Mouse (Mus musculus): ENCODE measurements at regions not wholly inside any gene's neighbourhood (a gene's known extent, or its start where the extent isn't known, plus 50 kb on each side); places are given as distances from the start of the nearest gene placed in this dataset.

GRCm38 (mm10) chr5:148774446-148774845 is 154.7 kb downstream of the Katnal1 start:
- WGBS = 66% methylated on average over 3 of the region's 3 CpGs

GRCm38 (mm10) chr5:148769452-148769851 is 159.7 kb downstream of the Katnal1 start:
- H3K4me2 ChIP-seq = no peak overlapping the region
- no peak for ATAC-seq (ENCODE audit: low FRiP score, low read depth)
- no peaks in the 10 kb centered on the region for H3K27me3 ChIP-seq
- H3K27ac ChIP-seq (replicated peaks) = no peak overlapping the region
- 82% methylated on average over 4 of the region's 4 CpGs for WGBS
- no peaks in the 10 kb centered on the region; the same call in 1 of the 2 replicates for H3K4me1 ChIP-seq (replicated peaks)
- no peaks in the 10 kb centered on the region for H3K9me3 ChIP-seq
- no peaks in the 10 kb centered on the region for H3K36me3 ChIP-seq
- H3K4me3 ChIP-seq = no peak overlapping the region
- H3K9ac ChIP-seq = no peak overlapping the region

More at GRCm38 (mm10) chr5:148774446-148774845, 154.7 kb downstream of the Katnal1 start:
- no peaks in the 10 kb centered on the region for H3K27me3 ChIP-seq
- H3K27ac ChIP-seq (replicated peaks) = no peak overlapping the region
- H3K4me2 ChIP-seq = no peak overlapping the region
- no peaks in the 10 kb centered on the region; the same call in 1 of the 2 replicates for H3K4me1 ChIP-seq (replicated peaks)
- no peak overlapping the region for H3K9ac ChIP-seq
- no peaks in the 10 kb centered on the region for H3K36me3 ChIP-seq
- H3K4me3 ChIP-seq = no peak overlapping the region
- ATAC-seq (ENCODE audit: low FRiP score, low read depth) = no peak
- no peaks in the 10 kb centered on the region for H3K9me3 ChIP-seq

GRCm38 (mm10) chr5:148768346-148768745 is 160.8 kb downstream of the Katnal1 start:
- H3K36me3 ChIP-seq = no peaks in the 10 kb centered on the region
- no peak overlapping the region for H3K4me3 ChIP-seq
- no peaks in the 10 kb centered on the region; the same call in 1 of the 2 replicates for H3K4me1 ChIP-seq (replicated peaks)
- no peak overlapping the region for H3K9ac ChIP-seq
- H3K4me2 ChIP-seq = no peak overlapping the region
- 74% methylated on average over 7 of the region's 7 CpGs for WGBS
- no peak for ATAC-seq (ENCODE audit: low FRiP score, low read depth)
- H3K27ac ChIP-seq (replicated peaks) = no peak overlapping the region
- H3K27me3 ChIP-seq = no peaks in the 10 kb centered on the region
- no peaks in the 10 kb centered on the region for H3K9me3 ChIP-seq

GRCm38 (mm10) chr5:148765993-148766392 is 163.1 kb downstream of the Katnal1 start:
- Histone ChIP-seq H3K27ac (replicated peaks) (no peak overlapping the region), H3K27me3 (no peaks in the 10 kb centered on the region), H3K4me3 (no peak overlapping the region), H3K4me2 (no peak overlapping the region), H3K9ac (no peak overlapping the region), H3K9me3 (no peaks in the 10 kb centered on the region), H3K4me1 (replicated peaks) (no peaks in the 10 kb centered on the region; the same call in 1 of the 2 replicates), H3K36me3 (no peaks in the 10 kb centered on the region)
- no peak for ATAC-seq (ENCODE audit: low FRiP score, low read depth)
- whole genome bisulfite sequencing = 93% methylated on average over 7 of the region's 7 CpGs

- no peak for ATAC-seq (ENCODE audit: low FRiP score, low read depth)
- 39% methylated on average over 9 of the region's 9 CpGs for WGBS
- Histone ChIP-seq H3K4me2 (no peak overlapping the region), H3K27ac (replicated peaks) (no peak overlapping the region), H3K4me3 (no peak overlapping the region), H3K9me3 (no peaks in the 10 kb centered on the region), H3K36me3 (no peaks in the 10 kb centered on the region), H3K27me3 (no peaks in the 10 kb centered on the region), H3K4me1 (replicated peaks) (peaks cover 6% of the 10 kb centered on the region; the same call in 1 of the 2 replicates), H3K9ac (no peak overlapping the region)
Observed at GRCm38 (mm10) chr5:148760108-148760507, 169.0 kb downstream of the Katnal1 start.

- no peak overlapping the region for H3K27ac ChIP-seq (replicated peaks)
- no peaks in the 10 kb centered on the region for H3K9me3 ChIP-seq
- no peaks in the 10 kb centered on the region for H3K27me3 ChIP-seq
- no peak overlapping the region for H3K4me3 ChIP-seq
- H3K36me3 ChIP-seq = no peaks in the 10 kb centered on the region
- no peak overlapping the region for H3K9ac ChIP-seq
- H3K4me1 ChIP-seq (replicated peaks) = peaks cover 6% of the 10 kb centered on the region; the same call in 1 of the 2 replicates
- no peak overlapping the region for H3K4me2 ChIP-seq
- 88% methylated on average over 7 of the region's 7 CpGs for WGBS
- no peak for ATAC-seq (ENCODE audit: low FRiP score, low read depth)
Observed at GRCm38 (mm10) chr5:148758786-148759185, 170.3 kb downstream of the Katnal1 start.

- Histone ChIP-seq H3K4me2 (no peak overlapping the region), H3K9ac (no peak overlapping the region), H3K27ac (replicated peaks) (no peak overlapping the region), H3K27me3 (no peaks in the 10 kb centered on the region), H3K9me3 (no peaks in the 10 kb centered on the region), H3K4me1 (replicated peaks) (peaks cover 6% of the 10 kb centered on the region; the same call in 1 of the 2 replicates), H3K4me3 (no peak overlapping the region), H3K36me3 (no peaks in the 10 kb centered on the region)
- 78% methylated on average over 5 of the region's 5 CpGs for WGBS
- ATAC-seq (ENCODE audit: low FRiP score, low read depth) = no peak
Observed at GRCm38 (mm10) chr5:148757715-148758114, 171.4 kb downstream of the Katnal1 start.

- H3K27ac ChIP-seq (replicated peaks) = no peak overlapping the region
- H3K4me3 ChIP-seq = no peak overlapping the region
- no peak overlapping the region for H3K4me2 ChIP-seq
- peaks cover 6% of the 10 kb centered on the region; the same call in 1 of the 2 replicates for H3K4me1 ChIP-seq (replicated peaks)
- no peaks in the 10 kb centered on the region for H3K27me3 ChIP-seq
- no peaks in the 10 kb centered on the region for H3K36me3 ChIP-seq
- ATAC-seq (ENCODE audit: low FRiP score, low read depth) = no peak
- no peak overlapping the region for H3K9ac ChIP-seq
- 60% methylated on average over 8 of the region's 8 CpGs for WGBS
- H3K9me3 ChIP-seq = no peaks in the 10 kb centered on the region
Observed at GRCm38 (mm10) chr5:148757236-148757635, 171.9 kb downstream of the Katnal1 start.

GRCm38 (mm10) chr5:148756246-148756930 is 172.7 kb downstream of the Katnal1 start:
- WGBS = 86% methylated on average over 16 of the region's 16 CpGs
- no peak overlapping the region for H3K4me3 ChIP-seq
- H3K4me1 ChIP-seq (replicated peaks) = peaks cover 6% of the 10 kb centered on the region; the same call in 1 of the 2 replicates
- no peaks in the 10 kb centered on the region for H3K27me3 ChIP-seq
- H3K4me2 ChIP-seq = no peak overlapping the region
- no peak for ATAC-seq (ENCODE audit: low FRiP score, low read depth)
- no peak overlapping the region for H3K9ac ChIP-seq
- H3K36me3 ChIP-seq = no peaks in the 10 kb centered on the region
- no peak overlapping the region for H3K27ac ChIP-seq (replicated peaks)
- H3K9me3 ChIP-seq = no peaks in the 10 kb centered on the region

- Histone ChIP-seq H3K4me1 (replicated peaks) (peaks cover 6% of the 10 kb centered on the region; the same call in 1 of the 2 replicates), H3K4me2 (no peak overlapping the region), H3K27me3 (no peaks in the 10 kb centered on the region), H3K9ac (no peak overlapping the region), H3K27ac (replicated peaks) (no peak overlapping the region), H3K9me3 (no peaks in the 10 kb centered on the region), H3K36me3 (no peaks in the 10 kb centered on the region), H3K4me3 (no peak overlapping the region)
- no peak for ATAC-seq (ENCODE audit: low FRiP score, low read depth)
- 83% methylated on average over 8 of the region's 8 CpGs for WGBS
Observed at GRCm38 (mm10) chr5:148755807-148756206, 173.3 kb downstream of the Katnal1 start.

GRCm38 (mm10) chr5:148754896-148755295 is 174.2 kb downstream of the Katnal1 start:
- ATAC-seq (ENCODE audit: low FRiP score, low read depth) = no peak
- H3K4me3 ChIP-seq = no peak overlapping the region
- H3K27ac ChIP-seq (replicated peaks) = no peak overlapping the region
- no peak overlapping the region for H3K4me2 ChIP-seq
- no peaks in the 10 kb centered on the region for H3K36me3 ChIP-seq
- 66% methylated on average over 10 of the region's 10 CpGs for WGBS
- H3K9me3 ChIP-seq = no peaks in the 10 kb centered on the region
- no peaks in the 10 kb centered on the region for H3K27me3 ChIP-seq
- no peak overlapping the region for H3K9ac ChIP-seq
- H3K4me1 ChIP-seq (replicated peaks) = peaks cover 1% of the 10 kb centered on the region; the same call in 1 of the 2 replicates

- Histone ChIP-seq H3K27ac (replicated peaks) (no peak overlapping the region), H3K4me3 (no peak overlapping the region), H3K36me3 (no peaks in the 10 kb centered on the region), H3K27me3 (no peaks in the 10 kb centered on the region), H3K4me1 (replicated peaks) (no peaks in the 10 kb centered on the region), H3K4me2 (no peak overlapping the region), H3K9me3 (no peaks in the 10 kb centered on the region), H3K9ac (no peak overlapping the region)
- no peak for ATAC-seq (ENCODE audit: low FRiP score, low read depth)
- WGBS = 94% methylated on average over 6 of the region's 6 CpGs
Observed at GRCm38 (mm10) chr5:148754363-148754762, 174.8 kb downstream of the Katnal1 start.
